Comparison of ENCODE assay signal across 10 mouse cellular contexts in genomic region chr2:72055476-72055875, GRCm38 (mm10).
A peak's percentile ranks its signal among the peaks of the same experiment; 100 is the strongest.
DNase-seq lines count a peak whose midpoint lies in the region; ATAC-seq lines count a peak whose summit lies in the region.
"Had no signal": no experiment of that assay in that cellular context is flagged by ENCODE, and none has a peak within 500 bp of the region (broad histone marks: within the 10 kb centered on the region; RNA-seq: fewer than 3 reads in every experiment).

No protein-coding gene starts in this region.

- no peaks in the 10 kb centered on the region for H3K9me3 ChIP-seq in heart, embryonic 12.5 days (replicated peaks)
- no peaks in the 10 kb centered on the region for H3K9me3 ChIP-seq in lung, embryonic 16.5 days (ENCODE audit: control insufficient read depth, low read length)
- no peaks in the 10 kb centered on the region for H3K9me3 ChIP-seq in heart, embryonic 14.5 days (ENCODE audit: control insufficient read depth, low read length)
- H3K9me3 ChIP-seq in neural tube, embryonic 15.5 days (replicated peaks): no peaks in the 10 kb centered on the region
- H3K9me3 ChIP-seq: embryonic facial prominence, embryonic 12.5 days had no signal

- 0 out of 2 replicates have a peak overlapping the region, but pooled peaks have one; percentile 1 for H3K4me3 ChIP-seq in heart, embryonic 12.5 days
- H3K4me3 ChIP-seq in lung, embryonic 16.5 days (ENCODE audit: low read length): no peak overlapping the region
- H3K4me3 ChIP-seq in heart, embryonic 14.5 days (ENCODE audit: control insufficient read depth in 1 of 2, insufficient read depth in 1 of 2, low read depth in 1 of 2, low read length in 2 of 2): peak overlapping the region in 1 of 2 experiments; percentile 2; a peak in 1 of 4 replicates
- 0 out of 2 replicates have a peak overlapping the region, but pooled peaks have one; percentile 3 for H3K4me3 ChIP-seq in neural tube, embryonic 15.5 days (replicated peaks)
- H3K4me3 ChIP-seq: embryonic facial prominence, embryonic 12.5 days had no signal

- ATAC-seq in heart, embryonic 12.5 days (ENCODE audit: insufficient number of reproducible peaks, low FRiP score): no peak
- no peak for ATAC-seq in lung, embryonic 16.5 days (ENCODE audit: low read depth)
- no peak for ATAC-seq in heart, embryonic 14.5 days (ENCODE audit: insufficient number of reproducible peaks, insufficient read depth, low FRiP score, low read depth)
- no peak for ATAC-seq in neural tube, embryonic 15.5 days (ENCODE audit: low FRiP score)

- DNase-seq in heart, adult 18-20 months: no peak
- DNase-seq in lung, postnatal 14 days: no peak
- DNase-seq in embryo, embryonic 10 days (ENCODE audit: low spot score): no peak
- DNase-seq: thymus, adult 2 months had no signal

- peaks cover 26% of the 10 kb centered on the region for H3K4me1 ChIP-seq in heart, embryonic 12.5 days (replicated peaks)
- peaks cover 9% of the 10 kb centered on the region; the same call in 1 of the 2 replicates for H3K4me1 ChIP-seq in lung, embryonic 16.5 days (replicated peaks; ENCODE audit: control insufficient read depth, insufficient read depth, low read length)
- H3K4me1 ChIP-seq in heart, embryonic 14.5 days (ENCODE audit: control insufficient read depth in 2 of 2, insufficient read depth in 2 of 2, low read length in 2 of 2): peaks cover 14 to 30% of the 10 kb centered on the region in 2 experiments
- H3K4me1 ChIP-seq in neural tube, embryonic 15.5 days: no peaks in the 10 kb centered on the region

- WGBS in heart, embryonic 12.5 days: 65% methylated on average over 5 of the region's 5 CpGs
- WGBS in lung, embryonic 16.5 days: 73% methylated on average over 5 of the region's 5 CpGs
- 72% methylated on average over 5 of the region's 5 CpGs for WGBS in heart, embryonic 14.5 days
- 80% methylated on average over 5 of the region's 5 CpGs for WGBS in neural tube, embryonic 15.5 days

- H3K27me3 ChIP-seq in heart, embryonic 12.5 days (replicated peaks): no peaks in the 10 kb centered on the region
- H3K27me3 ChIP-seq in lung, embryonic 16.5 days (ENCODE audit: control insufficient read depth, insufficient read depth, low read depth, low read length): no peaks in the 10 kb centered on the region
- H3K27me3 ChIP-seq in heart, embryonic 14.5 days (ENCODE audit: control insufficient read depth, insufficient read depth, low read length): no peaks in the 10 kb centered on the region
- H3K27me3 ChIP-seq in neural tube, embryonic 15.5 days (replicated peaks): no peaks in the 10 kb centered on the region
- H3K27me3 ChIP-seq: embryonic facial prominence, embryonic 12.5 days had no signal

- no peak overlapping the region for H3K27ac ChIP-seq in heart, embryonic 12.5 days (ENCODE audit: poor library complexity, severe bottlenecking)
- H3K27ac ChIP-seq in lung, embryonic 16.5 days (ENCODE audit: low read length): peak overlapping the region; percentile 8; the same call in 1 of the 2 replicates
- no peak overlapping the region; a peak in 2 of 4 replicates for H3K27ac ChIP-seq in heart, embryonic 14.5 days (replicated peaks in 1 of 2; ENCODE audit: control insufficient read depth in 1 of 2, insufficient read depth in 1 of 2, low read depth in 2 of 2, low read length in 2 of 2)
- no peak overlapping the region; the same call in 1 of the 2 replicates for H3K27ac ChIP-seq in neural tube, embryonic 15.5 days (replicated peaks)
- H3K27ac ChIP-seq: embryonic facial prominence, embryonic 12.5 days; macrophage had no signal

- no peaks in the 10 kb centered on the region for H3K36me3 ChIP-seq in heart, embryonic 12.5 days
- no peaks in the 10 kb centered on the region for H3K36me3 ChIP-seq in lung, embryonic 16.5 days (ENCODE audit: control insufficient read depth, insufficient read depth, low read length)
- H3K36me3 ChIP-seq in heart, embryonic 14.5 days (ENCODE audit: control insufficient read depth, insufficient read depth, low read length): no peaks in the 10 kb centered on the region
- no peaks in the 10 kb centered on the region for H3K36me3 ChIP-seq in neural tube, embryonic 15.5 days
- H3K36me3 ChIP-seq: embryonic facial prominence, embryonic 12.5 days had no signal

- H3K9ac ChIP-seq in heart, embryonic 12.5 days: no peak overlapping the region
- no peak overlapping the region for H3K9ac ChIP-seq in lung, embryonic 16.5 days (ENCODE audit: low read length)
- no peak overlapping the region for H3K9ac ChIP-seq in heart, embryonic 14.5 days (ENCODE audit: low read length)
- H3K9ac ChIP-seq in neural tube, embryonic 15.5 days (replicated peaks): no peak overlapping the region
- H3K9ac ChIP-seq: embryonic facial prominence, embryonic 12.5 days had no signal

- H3K4me2 ChIP-seq in heart, embryonic 12.5 days: peak overlapping the region; percentile 33
- H3K4me2 ChIP-seq in lung, embryonic 16.5 days (ENCODE audit: low read depth, low read length): 0 out of 2 replicates have a peak overlapping the region, but pooled peaks have one; percentile 2
- H3K4me2 ChIP-seq in heart, embryonic 14.5 days (ENCODE audit: low read length): peak overlapping the region; percentile 63
- H3K4me2 ChIP-seq in neural tube, embryonic 15.5 days: peak overlapping the region; percentile 13; the same call in 1 of the 2 replicates
- H3K4me2 ChIP-seq: embryonic facial prominence, embryonic 12.5 days had no signal

Comparison
In these comparisons a context has a peak if more than half of its experiments do, and no peak if none do; other contexts are left out.
1. H3K4me2 ChIP-seq: peak in every context shown above with its lines; median percentile 63 in heart, embryonic 14.5 days; 33 in heart, embryonic 12.5 days; 13 in neural tube, embryonic 15.5 days; 2 in lung, embryonic 16.5 days.